Mouse (Mus musculus) monocyte, adult 2 months (primary cell): ENCODE data around the gene Prox1.

Experiments used
- DNase-seq, 2 experiments: peaks; one replicate each; pipeline ENCODE4 v3.0.0; 2022; ENCODE audit warnings: low spot score in 2 of 2, low read depth in 1 of 2

The Prox1 gene

GRCm38 (mm10) chr1:190173596-190173995, 3.1 kb upstream of the Prox1 start:
- DNase-seq = no peak

GRCm38 (mm10) chr1:190172979-190173461, 2.5 kb upstream of the Prox1 start:
- no peak for DNase-seq

- DNase-seq = no peak
Observed at GRCm38 (mm10) chr1:190172311-190172978, 1.9 kb upstream of the Prox1 start.

GRCm38 (mm10) chr1:190171750-190172149, 1.2 kb upstream of the Prox1 start:
- DNase-seq = no peak

GRCm38 (mm10) chr1:190171341-190171740, 827 bp upstream of the Prox1 start:
- no peak for DNase-seq

- DNase-seq = no peak
Observed at GRCm38 (mm10) chr1:190170819-190171216, 304 bp upstream of the Prox1 start.

GRCm38 (mm10) chr1:190168761-190169671, 1.5 kb downstream of the Prox1 start:
- no peak for DNase-seq

- DNase-seq = no peak
Observed at GRCm38 (mm10) chr1:190168115-190168514, 2.4 kb downstream of the Prox1 start.

GRCm38 (mm10) chr1:190167609-190168008, 2.9 kb downstream of the Prox1 start:
- no peak for DNase-seq

GRCm38 (mm10) chr1:190165511-190165910, 5.0 kb downstream of the Prox1 start:
- DNase-seq = no peak

GRCm38 (mm10) chr1:190163471-190163870, 7.0 kb downstream of the Prox1 start:
- no peak for DNase-seq

GRCm38 (mm10) chr1:190161708-190162465, 8.6 kb downstream of the Prox1 start:
- no peak for DNase-seq

- no peak for DNase-seq
Observed at GRCm38 (mm10) chr1:190161288-190161687, 9.2 kb downstream of the Prox1 start.

GRCm38 (mm10) chr1:190159457-190159856, 11.1 kb downstream of the Prox1 start:
- no peak for DNase-seq

- DNase-seq = no peak
Observed at GRCm38 (mm10) chr1:190155751-190156150, 14.8 kb downstream of the Prox1 start.

- no peak for DNase-seq
Observed at GRCm38 (mm10) chr1:190155021-190155420, 15.5 kb downstream of the Prox1 start.

GRCm38 (mm10) chr1:190154292-190154691, 16.2 kb downstream of the Prox1 start:
- no peak for DNase-seq

- no peak for DNase-seq
Observed at GRCm38 (mm10) chr1:190152603-190153002, 17.9 kb downstream of the Prox1 start.

- DNase-seq = no peak
Observed at GRCm38 (mm10) chr1:190149233-190149741, 21.2 kb downstream of the Prox1 start.

GRCm38 (mm10) chr1:190148661-190149232, 21.8 kb downstream of the Prox1 start:
- no peak for DNase-seq

GRCm38 (mm10) chr1:190147816-190148215, 22.7 kb downstream of the Prox1 start:
- DNase-seq = no peak
